Mouse (Mus musculus): ENCODE data around the gene Ddx24.

The Ddx24 gene

DNA sequence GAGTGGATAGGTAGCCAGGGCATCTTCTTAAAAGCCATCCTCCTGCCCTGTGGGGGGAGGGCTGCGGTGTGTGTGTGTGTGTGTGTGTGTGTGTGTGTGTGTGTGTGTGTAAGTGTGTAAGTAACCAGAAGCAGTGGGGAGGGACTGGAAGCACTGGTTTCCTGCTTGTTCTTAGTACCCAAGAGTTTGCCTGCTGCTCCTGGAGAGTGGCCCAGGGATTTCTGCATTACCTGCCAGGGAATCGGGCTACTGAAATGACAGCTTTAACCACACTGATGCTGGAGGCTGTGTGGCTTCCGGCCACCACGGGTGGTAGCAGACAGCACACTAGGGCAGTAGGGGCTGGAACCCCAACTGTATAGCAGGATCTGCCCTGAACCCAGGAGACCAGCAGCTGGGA is 35.6 kb downstream of the Ddx24 start:
- no peak for DNase-seq (ENCODE audit: low spot score in 2 of 2)

DNA sequence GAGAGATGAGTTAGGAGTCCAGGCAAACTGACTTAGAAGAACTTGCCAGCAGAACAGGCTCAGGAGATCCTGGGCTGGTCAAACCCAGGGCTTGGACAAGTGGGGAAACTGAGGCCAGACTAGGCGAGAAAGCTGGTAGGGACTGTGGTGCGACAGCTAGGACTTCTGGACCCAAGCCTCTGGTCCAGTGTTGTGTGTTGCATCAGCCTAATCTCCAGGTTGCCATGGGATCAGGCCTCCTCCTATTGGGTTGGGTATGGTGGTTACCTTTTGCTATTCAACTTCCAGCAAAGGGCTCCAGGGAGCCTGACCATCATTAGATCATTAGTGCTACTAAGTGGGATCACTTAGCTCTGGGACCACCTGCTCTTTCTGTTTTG is 36.3 kb downstream of the Ddx24 start:
- DNase-seq (ENCODE audit: low spot score in 2 of 2), result no peak

DNA sequence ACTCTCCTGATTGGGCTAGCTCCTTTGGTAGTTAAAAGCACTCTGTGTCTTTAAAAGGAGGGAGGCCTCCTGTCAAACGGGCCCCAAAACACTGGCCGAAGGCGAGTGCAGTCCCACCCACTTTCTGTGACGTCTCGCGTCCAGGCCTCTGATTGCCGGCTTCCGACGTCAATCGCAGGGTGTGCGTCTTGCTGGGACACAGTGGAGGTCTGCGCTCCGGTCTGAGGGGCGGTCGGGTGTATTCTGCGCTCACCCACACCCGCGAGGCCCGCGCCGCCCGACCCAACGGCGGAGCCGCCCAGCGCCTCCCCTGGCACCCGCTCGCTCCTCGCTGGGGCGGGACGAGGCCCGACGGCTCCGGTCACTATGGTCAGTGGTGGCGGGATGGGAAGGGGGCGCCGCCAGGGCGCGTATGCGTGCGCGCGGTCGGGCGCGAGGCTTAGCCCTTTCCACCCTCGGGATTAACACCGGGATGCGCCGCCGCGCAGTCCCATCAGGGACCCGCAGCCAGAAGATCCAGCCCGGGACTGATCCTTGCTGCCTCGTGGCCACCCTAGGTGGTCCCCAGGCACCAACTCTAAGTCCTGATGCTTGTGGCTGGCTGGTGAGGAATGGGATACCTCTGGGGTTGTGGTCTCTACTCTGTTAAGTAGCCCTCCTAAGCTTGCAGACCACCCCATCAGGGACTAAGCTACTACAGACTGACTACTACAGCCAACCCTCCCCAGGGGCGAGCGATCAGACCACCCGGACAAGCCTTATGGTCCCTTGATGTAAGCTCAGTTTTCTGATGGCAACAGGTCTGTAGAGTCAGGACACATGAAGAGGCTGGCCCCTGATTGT is 36.9 kb downstream of the Ddx24 start, which contains the start of gene Otub2:
TSS of gene Otub2 (plus strand) at position 178 of the 843 bp plus-strand sequence.
- DNase-seq (ENCODE audit: low spot score in 2 of 2), result peak; percentile 87 to 91

DNA sequence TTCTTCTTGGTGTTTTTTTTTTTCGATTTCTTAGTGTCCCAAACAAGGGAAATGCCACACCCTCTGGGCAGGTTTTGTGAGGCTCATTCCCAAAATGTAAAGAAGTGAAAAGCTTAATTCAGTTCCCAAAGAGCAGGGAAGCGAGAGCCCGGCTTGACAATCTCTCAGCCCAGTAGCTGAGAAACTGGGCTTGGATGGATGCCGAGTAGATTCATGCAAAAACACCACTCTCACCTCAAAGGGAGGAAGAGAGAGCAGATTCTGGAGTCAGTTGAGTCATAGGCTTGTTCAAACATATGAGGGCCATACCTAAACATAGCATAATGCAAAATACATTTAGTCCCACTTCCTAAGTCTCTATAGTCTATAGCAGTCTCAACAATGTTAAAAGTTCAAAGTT is 45.4 kb downstream of the Ddx24 start:
- no peak for DNase-seq (ENCODE audit: low spot score in 2 of 2)

DNA sequence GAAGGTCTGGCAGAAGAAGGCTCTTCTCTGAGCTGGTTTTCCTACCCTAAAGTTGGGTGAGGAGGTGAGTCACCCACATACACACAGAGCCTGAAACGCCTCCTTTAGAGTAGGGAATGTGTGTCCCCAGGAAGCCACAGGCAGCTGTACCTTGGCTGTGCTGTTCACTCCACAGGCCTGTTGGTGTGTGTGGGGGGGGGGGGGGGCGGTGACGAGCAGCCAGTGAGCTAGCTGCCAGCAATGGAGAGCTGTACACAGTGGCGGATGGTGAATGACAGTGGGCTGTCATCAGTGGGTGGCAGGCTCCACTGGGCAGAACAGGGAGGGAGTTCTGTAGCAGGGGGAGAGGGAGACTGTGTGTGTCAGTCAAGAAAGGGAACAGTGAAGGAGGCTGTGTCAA is 48.9 kb downstream of the Ddx24 start:
- DNase-seq (ENCODE audit: low spot score in 2 of 2), result no peak

DNA sequence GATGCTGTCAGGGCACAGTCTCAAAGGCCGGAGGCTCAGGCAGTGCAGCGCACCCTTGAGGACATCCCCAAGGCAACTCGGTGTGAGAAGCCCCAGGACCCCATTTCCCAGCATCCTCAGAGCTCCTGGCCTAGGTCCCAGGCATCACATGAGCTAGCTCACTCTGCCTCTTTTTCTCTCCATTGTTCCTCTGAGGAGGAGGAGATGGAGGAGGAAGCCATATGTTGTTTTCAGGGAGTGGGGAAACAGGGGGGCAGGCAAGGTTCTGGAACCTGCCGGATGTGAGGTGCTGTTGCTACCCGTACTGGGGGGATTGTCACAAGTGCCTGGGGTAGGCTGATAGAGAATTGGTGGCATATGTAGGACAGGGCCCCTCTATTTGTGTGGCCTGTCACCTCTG is 49.5 kb downstream of the Ddx24 start:
- DNase-seq (ENCODE audit: low spot score in 2 of 2), result no peak

DNA sequence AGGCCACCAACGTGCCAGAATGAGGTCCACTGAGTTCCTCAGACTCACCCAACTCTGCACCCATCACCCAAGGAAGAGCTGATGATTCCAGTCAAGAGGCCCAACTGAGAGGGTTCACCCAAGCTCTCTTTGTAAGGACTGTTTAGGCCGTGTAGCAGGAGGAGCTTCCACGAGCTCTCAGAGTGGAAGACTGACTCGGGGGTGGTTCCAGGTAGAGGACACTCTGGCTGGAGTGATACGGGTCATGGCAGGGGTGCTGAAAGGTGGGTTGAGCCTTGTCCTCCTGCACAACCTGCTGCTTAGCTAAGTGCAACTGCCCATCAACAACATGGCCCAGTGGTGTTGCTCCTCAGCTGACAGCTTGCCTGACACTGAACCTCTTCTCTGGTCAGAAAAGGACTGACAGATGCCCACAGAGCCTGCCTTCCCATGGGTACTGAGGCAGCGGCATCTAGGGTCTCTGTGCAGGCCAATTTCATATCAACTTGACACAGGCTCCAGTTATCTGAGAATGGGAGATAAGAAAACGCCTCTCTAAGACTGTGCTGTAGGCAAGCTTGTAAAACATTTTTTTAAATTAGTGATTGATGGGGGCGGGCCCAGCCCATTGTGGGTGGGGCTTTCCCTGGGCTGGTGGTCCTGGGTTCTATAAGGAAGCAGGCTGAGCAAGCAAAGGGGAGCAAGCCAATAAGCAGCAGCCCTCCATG is 51.9 kb downstream of the Ddx24 start:
- DNase-seq (ENCODE audit: low spot score in 2 of 2), result no peak

DNA sequence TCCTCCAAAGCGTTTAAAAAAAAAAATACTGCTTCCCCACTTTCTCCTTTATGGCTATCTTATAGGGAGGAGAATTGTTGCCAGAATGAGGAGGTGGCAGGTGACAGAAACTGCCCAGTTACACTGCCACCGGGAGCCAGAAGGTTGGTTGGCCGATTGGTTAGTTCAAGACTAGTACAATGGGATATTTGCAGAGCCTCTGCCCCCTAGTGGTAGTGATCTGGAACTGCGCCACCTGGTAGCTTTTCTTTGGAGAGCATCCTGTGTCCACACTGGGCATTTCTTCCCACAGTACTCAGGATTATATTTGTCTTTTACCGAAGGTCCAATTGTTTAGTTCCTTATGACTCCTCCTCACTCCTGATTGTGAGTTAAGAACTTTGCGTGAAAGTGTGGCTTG is 53.9 kb downstream of the Ddx24 start:
- peak; percentile 31 to 69 for DNase-seq (ENCODE audit: low spot score in 2 of 2)

DNA sequence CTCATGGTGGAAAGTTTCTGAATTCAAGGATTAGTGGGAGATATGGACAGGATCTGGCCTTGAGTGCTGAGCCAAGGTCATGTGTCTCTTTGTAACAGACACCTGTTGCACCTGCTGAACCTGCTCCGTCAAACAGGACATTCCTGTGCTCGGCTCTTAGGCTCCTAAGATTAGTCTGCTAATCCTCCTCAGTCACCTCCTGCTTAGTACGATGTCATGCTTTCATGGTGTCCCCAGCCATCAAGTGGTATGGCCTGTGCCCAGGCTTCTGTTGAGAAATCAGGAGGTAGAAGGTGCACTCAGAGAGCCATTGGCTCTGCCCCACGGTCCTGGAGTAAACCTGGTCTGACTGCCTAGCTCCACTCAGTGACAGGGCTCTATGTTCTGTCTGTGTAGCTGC is 54.8 kb downstream of the Ddx24 start:
- no peak for DNase-seq (ENCODE audit: low spot score in 2 of 2)

DNA sequence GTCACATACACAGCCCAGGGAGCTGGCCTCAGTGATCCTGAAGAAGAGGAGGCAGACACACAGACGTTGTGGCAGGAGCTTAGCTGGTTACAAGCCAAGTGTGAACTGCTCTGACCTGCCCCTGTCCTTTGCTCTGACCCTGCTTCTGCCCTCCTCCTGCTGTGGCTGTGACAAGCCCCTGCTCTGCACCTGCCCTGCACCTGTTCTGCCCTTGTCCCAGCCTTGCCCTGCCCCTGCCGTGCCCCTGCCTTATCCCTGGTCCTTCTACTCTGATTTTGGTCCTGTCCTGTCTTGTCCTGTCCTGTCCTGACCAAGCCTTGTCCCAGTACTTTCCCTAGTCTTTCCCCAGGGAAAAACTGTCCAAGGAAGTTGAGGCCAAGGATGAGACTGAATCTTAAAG is 56.9 kb downstream of the Ddx24 start:
- no peak for DNase-seq (ENCODE audit: low spot score in 2 of 2)

DNA sequence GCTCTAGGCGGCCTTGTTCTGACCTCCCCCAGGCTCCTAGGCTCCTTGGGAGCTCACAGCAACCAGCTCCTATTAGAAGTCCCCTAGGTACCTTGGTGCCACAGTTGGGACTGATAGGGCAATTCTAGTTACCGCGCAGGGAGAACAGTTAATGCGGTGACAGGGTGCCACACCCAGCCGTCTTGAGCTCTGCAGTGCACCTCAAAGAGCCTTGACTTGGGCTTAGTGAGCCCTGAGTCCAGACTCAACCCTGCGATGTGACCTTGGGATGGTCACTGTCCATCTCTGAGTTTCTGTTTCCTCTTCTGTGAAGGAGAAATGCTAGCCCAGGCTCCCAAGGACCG is 57.3 kb downstream of the Ddx24 start:
- no peak for DNase-seq (ENCODE audit: low spot score in 2 of 2)

DNA sequence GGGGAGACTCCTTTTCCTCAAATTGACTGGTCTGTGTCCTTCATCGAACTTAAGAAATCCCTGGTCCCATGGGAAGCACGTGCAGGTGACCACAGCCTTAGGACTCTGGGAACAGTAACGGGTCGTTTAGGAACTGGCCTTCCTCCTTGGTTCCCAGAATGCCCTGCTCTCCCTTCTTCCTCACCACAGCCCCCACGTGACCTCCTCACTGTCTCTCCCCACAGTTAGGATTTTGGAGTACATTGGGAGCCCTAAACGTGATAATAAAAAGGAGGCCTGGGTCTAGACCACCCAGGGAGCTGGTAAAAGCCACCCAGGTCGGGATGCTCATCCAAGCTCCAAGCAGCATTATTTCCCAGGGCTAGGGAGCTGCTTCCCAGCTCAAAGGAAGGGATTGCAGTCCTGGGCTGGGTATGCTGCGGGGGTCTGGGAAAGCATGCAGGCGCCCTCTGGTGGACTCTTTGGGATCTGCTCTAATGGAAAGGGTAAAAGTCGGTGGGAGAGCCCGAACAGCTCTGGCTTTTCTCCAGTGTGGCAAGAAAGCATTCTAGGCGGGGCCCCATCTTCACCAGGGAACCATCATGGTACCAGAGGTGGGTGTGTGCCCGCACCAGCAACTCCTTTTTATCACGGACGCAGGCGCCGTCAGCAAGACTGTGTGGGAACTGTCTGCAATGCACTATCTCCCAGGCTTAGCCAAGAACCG is 57.9 kb downstream of the Ddx24 start:
- peak; percentile 40 to 80 for DNase-seq (ENCODE audit: low spot score in 2 of 2)

DNA sequence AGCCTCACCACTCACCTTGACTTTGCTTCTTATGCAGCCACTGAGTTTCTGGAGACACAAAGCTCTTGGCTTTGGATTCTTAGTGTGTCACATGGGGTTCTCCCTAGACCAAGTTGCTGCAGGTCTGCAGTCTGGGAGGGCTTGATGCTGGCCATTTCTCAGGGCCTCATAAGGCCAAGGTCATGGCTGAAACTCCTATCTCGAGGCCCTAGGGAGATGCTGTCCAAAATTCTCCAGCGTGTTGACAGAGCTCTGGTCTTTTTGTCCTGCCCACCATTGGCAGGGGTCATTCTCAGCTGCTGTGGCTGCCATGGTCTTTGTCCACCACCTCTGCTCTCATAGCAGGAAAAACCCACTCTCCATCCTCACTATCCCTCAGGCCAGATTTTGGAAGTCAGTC is 58.5 kb downstream of the Ddx24 start:
- no peak for DNase-seq (ENCODE audit: low spot score in 2 of 2)

DNA sequence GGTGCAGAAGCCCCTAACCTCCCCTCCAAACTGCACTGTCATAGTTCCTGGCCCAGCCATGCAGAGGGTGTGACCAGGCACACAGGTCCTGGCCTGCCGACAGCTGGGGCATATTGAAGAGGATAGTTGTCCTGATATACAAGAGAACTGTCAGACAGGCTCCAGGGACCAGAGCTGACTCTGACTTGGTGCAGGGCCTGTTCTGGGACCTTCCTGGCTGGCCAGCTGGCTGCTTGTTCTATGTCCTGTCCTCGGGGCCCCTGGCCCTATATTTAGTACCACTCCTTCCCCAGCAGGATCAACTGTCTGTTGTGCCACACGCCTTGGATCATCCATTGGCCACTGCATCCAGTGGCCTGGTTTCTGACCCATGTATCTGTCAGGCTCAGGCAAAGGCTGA is 63.3 kb downstream of the Ddx24 start:
- DNase-seq (ENCODE audit: low spot score in 2 of 2), result no peak

DNA sequence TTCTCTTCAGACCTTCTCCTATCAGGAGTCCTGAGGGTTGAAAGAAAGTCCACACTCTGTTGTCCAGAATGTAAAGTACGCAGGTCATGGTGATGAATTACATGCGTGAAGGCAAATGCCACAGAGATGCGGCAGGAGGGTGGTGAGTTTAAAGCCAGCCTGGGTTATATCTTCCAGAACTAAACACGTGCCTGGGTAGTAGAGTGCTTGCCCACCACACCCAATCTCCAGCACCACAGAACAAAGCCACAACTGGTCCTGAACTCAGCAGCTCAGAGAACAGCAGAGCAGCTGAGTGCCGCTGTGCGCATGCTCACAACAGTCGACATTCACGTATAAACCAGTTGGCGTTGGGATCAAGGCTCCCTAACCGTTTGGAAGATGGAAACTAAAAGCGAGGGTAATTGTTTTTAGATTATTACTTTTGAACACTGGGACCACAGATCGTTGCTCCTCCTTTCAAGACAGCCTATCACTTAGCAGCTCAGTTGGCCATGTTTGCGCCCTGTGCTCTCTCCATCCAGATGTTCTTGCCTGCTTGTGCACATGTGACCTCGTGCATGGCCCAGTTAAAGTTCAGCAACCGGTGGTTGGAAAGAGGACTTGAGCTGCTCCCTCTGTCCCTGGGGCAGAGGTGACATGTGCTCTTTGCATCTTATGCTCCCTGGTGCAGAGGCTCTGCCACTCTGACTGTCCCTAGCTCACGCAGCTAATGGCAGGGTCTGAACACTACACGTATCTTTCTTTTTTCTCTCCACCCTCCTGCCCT is 63.9 kb downstream of the Ddx24 start:
- DNase-seq (ENCODE audit: low spot score in 2 of 2), result no peak

DNA sequence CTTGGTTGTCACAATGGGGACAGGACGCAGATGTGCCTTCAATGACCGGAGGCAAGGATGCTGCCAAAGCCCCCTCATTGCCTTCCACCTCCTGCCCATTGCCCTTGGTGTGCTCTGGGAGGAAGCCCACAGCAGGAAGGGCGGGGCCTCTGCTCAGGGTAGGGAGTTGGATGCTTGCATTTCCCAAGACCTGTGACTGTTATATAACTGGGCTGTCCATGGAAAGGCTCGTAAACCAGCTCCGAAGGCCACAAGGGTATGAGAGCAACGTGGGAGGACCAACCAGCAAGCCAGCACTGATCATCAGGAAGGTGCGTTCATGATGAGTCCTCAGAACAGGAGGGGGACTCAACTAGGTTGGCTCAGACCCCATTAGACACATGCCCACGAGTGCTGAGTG is 64.8 kb downstream of the Ddx24 start:
- DNase-seq (ENCODE audit: low spot score in 2 of 2), result no peak

DNA sequence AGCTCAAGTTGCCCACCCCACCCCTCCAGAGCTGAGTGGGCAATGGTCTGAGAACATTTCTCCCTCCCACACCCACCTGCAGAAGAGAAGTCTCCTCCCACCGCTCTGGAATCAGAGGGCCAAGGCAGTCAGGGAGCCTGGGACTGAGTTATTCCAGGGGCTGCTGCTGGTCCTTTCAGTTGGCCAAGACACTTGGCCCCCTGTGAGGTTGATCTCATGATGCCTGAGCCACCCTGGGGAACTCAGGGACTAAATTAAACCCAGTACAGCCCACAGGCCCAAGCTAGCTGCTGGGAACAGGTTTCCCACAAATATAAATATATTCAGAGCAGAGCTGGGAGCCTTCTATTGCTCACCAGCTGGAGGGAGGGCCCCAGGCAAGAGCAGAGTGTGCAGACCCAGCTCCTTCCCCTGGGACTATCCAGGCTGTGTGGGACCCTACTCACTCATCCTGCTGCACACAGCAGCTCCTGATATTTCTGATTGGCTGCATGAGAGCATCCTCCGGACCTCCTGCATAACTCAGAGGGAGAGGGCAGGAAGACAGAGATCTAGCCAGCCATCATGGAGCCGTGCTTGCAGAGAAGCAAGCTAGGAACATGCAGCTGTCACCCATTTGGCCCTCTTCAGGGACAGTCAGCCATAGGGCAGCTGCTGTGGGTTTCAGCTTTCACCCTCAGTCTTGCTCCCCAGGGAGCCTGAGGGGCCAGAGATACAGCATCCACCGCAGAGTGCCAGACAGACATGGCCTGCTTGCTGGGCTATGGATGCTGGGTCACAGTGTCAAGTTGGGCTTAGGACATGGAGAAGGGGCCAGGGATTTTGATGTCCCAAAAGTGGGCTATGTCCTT is 66.5 kb downstream of the Ddx24 start:
- DNase-seq (ENCODE audit: low spot score in 2 of 2), result no peak

DNA sequence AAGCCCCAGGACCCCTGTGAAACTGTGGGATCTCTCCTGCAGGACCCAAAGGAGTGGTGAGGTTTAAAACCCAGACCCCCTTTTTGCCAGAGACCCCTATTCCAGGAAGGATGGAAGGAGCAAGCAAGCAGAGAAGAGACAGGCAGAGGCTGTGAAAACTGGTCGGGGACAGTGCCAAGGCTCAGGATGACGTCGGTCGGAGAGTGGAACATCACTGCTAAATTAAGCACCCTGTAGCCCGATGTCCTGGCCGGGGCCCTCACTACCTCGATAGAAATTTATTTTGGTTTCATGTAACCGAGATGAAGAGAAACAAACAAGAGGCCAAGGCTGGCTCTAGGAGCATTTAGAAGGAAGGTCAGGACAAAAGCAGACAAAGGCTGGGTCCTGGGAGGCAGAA is 67.4 kb downstream of the Ddx24 start:
- no peak for DNase-seq (ENCODE audit: low spot score in 2 of 2)

Measured in thymus, postnatal 10 days (tissue).